Mouse (Mus musculus) WW6 (cell line): ENCODE measurements around the gene Galnt9.

Source experiments
- DNase-seq: peaks from one replicate; pipeline ENCODE4 v3.0.0-alpha.2; 2013; ENCODE audit warnings: low read depth, low spot score

Gene Galnt9

GRCm38 (mm10) chr5:110543951-110544690 lies at the start of gene Galnt9:
TSS of gene Galnt9 (plus strand) at chr5:110544355.
- DNase-seq = peak; percentile 53

GRCm38 (mm10) chr5:110494396-110494795 lies 49.8 kb upstream of the Galnt9 start:
- DNase-seq = no peak

- DNase-seq = no peak
Observed at GRCm38 (mm10) chr5:110495051-110495450, 49.1 kb upstream of the Galnt9 start.

- DNase-seq = no peak
Observed at GRCm38 (mm10) chr5:110497556-110497955, 46.6 kb upstream of the Galnt9 start.

- no peak for DNase-seq
Observed at GRCm38 (mm10) chr5:110498071-110498470, 46.1 kb upstream of the Galnt9 start.

GRCm38 (mm10) chr5:110500233-110500632 lies 43.9 kb upstream of the Galnt9 start:
- no peak for DNase-seq

GRCm38 (mm10) chr5:110503361-110503760 lies 40.8 kb upstream of the Galnt9 start:
- no peak for DNase-seq

- no peak for DNase-seq
Observed at GRCm38 (mm10) chr5:110505611-110506294, 38.4 kb upstream of the Galnt9 start.

- DNase-seq = no peak
Observed at GRCm38 (mm10) chr5:110506295-110506616, 37.9 kb upstream of the Galnt9 start.

- DNase-seq = no peak
Observed at GRCm38 (mm10) chr5:110506856-110507255, 37.3 kb upstream of the Galnt9 start.

- no peak for DNase-seq
Observed at GRCm38 (mm10) chr5:110507943-110508342, 36.2 kb upstream of the Galnt9 start.

- DNase-seq = no peak
Observed at GRCm38 (mm10) chr5:110510357-110510756, 33.8 kb upstream of the Galnt9 start.

- DNase-seq = no peak
Observed at GRCm38 (mm10) chr5:110513791-110514190, 30.4 kb upstream of the Galnt9 start.

GRCm38 (mm10) chr5:110514694-110515093 lies 29.5 kb upstream of the Galnt9 start:
- no peak for DNase-seq

GRCm38 (mm10) chr5:110516390-110516789 lies 27.8 kb upstream of the Galnt9 start:
- DNase-seq = no peak

- DNase-seq = peak; percentile 46
Observed at GRCm38 (mm10) chr5:110518086-110518783, 25.9 kb upstream of the Galnt9 start.

- no peak for DNase-seq
Observed at GRCm38 (mm10) chr5:110520974-110521373, 23.2 kb upstream of the Galnt9 start.

- DNase-seq = no peak
Observed at GRCm38 (mm10) chr5:110521822-110522221, 22.3 kb upstream of the Galnt9 start.

- no peak for DNase-seq
Observed at GRCm38 (mm10) chr5:110523296-110523695, 20.9 kb upstream of the Galnt9 start.

- DNase-seq = no peak
Observed at GRCm38 (mm10) chr5:110525701-110526100, 18.5 kb upstream of the Galnt9 start.

- no peak for DNase-seq
Observed at GRCm38 (mm10) chr5:110526556-110526955, 17.6 kb upstream of the Galnt9 start.

GRCm38 (mm10) chr5:110531091-110531490 lies 13.1 kb upstream of the Galnt9 start:
- DNase-seq = no peak

GRCm38 (mm10) chr5:110534402-110534801 lies 9.8 kb upstream of the Galnt9 start:
- DNase-seq = no peak
